Mouse (Mus musculus): Measurements from ENCODE around the gene Snx11.

Gene Snx11

GRCm38 (mm10) chr11:96762742-96763470 is 14.5 kb downstream of the Snx11 start:
- DNase-seq (ENCODE audit: extremely low spot score, low spot score) = no peak

DNA sequence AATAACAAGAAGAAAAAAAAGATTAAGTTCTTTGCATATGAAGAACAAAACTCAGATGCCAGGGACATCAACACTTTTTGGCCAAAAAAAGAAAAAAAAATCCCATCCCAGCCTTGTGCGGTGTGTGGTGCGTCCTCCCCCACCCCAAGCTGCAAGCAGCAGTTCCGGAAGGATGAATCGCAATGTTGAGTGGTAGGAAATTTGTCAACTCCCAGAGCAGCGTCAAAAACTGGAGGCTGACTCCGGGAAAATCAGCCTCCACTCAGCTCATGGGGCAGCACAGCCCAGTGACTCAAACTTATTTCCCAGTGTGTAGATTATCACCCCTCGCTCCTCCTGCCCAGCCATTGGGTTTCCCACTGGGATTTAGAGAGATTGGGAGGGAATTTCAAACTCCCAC is 15.4 kb downstream of the Snx11 start:
- DNase-seq (ENCODE audit: extremely low spot score, low spot score) = no peak

DNA sequence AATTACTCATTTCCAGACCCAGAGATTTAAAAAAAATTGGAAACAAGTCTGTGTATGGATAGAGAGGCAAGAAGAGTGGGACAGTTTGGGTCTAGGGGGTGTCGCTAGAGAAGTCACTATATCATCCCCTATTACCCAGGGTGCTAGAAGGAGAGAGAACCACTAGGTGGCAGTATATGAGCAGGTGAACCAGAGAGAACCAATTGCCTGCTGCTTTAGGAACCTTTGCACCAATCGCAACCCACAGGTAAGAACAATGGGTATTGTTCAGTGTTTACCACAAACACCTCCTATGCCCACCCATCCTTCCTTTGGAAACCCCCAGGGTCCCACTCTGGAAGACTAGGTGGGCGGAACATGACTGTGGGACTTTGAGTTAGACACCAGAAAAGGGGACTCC is 17.3 kb downstream of the Snx11 start:
- no peak for DNase-seq (ENCODE audit: extremely low spot score, low spot score)

DNA sequence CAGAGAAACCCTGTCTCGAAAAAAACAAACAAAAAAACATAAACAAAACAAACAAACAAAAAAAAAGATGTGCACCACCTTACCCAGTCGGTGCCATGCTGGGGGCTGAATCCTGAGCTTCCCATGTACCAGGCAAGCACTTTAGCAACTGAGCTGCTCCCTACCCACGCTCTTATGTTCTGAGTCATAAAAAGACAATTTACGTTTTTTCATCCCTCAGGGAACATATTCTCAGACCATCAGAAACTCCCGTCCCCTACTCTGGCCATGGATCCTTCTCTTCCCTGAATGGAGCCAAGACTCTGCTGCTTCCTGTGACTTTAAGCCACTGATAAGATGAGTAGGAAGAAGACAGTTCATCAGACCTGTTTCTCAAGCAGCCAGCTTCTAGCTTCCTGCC is 19.0 kb downstream of the Snx11 start:
- no peak for DNase-seq (ENCODE audit: extremely low spot score, low spot score)

DNA sequence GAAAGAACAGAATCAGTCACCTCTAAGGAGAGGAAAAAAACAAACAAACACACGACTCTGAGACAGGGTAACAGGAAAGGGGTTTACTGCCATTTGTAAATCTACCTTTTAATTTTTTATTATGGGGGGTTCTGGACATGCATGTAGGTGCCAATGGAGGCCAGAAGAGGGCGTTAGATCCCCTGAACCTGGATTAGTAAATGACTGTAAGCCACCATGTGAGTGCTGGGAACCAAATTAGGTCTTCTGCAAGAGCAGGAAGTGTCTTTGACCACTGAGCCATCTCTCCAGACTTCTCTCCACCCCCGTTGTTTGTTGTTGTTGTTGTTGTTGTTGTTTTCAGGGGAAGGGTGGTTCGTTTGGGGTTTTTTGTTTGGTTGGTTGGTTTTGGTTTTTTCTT is 19.9 kb downstream of the Snx11 start:
- DNase-seq (ENCODE audit: extremely low spot score, low spot score) = no peak

GRCm38 (mm10) chr11:96755298-96755697 is 22.1 kb downstream of the Snx11 start:
- no peak for DNase-seq (ENCODE audit: extremely low spot score, low spot score)

DNA sequence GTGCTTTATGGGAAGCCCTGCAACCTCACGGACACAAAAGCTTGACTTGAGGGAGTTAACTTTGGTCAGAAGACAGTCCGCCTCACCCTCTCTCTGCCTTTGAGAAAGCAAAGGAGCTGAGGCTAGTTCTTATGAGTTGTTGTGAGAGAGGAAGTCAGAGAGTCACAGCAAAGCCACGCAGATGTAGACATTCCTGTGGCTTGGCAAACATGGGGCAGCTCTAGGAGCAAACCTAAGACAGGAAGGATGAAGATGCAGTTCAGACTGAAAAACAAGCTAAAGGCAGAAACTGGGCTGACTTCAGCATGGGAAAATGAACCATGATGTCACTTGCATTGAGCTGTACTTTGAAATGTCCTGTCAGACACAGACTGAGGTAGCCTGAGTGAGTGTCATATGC is 29.8 kb downstream of the Snx11 start:
- DNase-seq (ENCODE audit: extremely low spot score, low spot score) = no peak

GRCm38 (mm10) chr11:96746648-96747047 is 30.7 kb downstream of the Snx11 start:
- no peak for DNase-seq (ENCODE audit: extremely low spot score, low spot score)

GRCm38 (mm10) chr11:96743891-96744290 is 33.5 kb downstream of the Snx11 start:
- DNase-seq (ENCODE audit: extremely low spot score, low spot score) = no peak

DNA sequence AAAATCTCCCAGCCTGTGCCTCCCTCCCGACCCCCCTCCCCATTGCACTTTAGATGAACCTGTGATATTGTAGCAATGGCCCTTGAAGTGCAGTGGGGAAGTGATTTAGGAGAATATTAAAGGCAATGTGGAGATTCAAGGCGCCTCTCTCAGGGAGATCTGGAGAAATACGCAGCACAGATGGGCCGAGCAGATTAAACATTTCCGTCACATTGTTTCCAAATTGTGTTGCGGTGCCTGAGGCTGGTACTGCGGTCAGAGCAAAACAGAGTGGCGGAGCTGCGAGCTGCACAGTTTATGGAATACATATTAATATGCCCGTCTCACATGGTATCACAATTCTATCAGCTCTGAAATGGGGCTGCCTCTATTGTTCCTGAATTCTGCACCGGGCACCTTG is 34.4 kb downstream of the Snx11 start:
- DNase-seq (ENCODE audit: extremely low spot score, low spot score) = no peak

GRCm38 (mm10) chr11:96741995-96742394 is 35.4 kb downstream of the Snx11 start:
- DNase-seq (ENCODE audit: extremely low spot score, low spot score) = peak; percentile 31

DNA sequence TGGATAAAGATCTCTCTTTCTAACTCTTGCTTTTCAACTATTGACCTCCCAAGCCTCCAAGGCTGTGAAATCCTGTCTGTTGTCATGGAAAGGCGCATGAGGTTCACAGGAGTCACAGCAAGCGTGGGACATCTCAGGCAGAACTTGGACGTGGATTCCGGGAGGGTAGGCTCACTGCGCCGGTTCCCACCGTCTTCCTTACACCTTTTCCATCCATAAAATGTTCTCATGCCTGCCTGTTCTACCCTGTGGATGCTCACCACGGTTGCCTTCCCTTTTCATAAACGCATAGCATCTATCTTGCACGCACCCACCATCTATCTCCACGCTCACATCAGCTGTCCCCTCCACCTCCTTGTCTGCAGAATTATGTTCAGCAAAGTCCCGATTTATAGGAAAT is 36.6 kb downstream of the Snx11 start:
- no peak for DNase-seq (ENCODE audit: extremely low spot score, low spot score)

DNA sequence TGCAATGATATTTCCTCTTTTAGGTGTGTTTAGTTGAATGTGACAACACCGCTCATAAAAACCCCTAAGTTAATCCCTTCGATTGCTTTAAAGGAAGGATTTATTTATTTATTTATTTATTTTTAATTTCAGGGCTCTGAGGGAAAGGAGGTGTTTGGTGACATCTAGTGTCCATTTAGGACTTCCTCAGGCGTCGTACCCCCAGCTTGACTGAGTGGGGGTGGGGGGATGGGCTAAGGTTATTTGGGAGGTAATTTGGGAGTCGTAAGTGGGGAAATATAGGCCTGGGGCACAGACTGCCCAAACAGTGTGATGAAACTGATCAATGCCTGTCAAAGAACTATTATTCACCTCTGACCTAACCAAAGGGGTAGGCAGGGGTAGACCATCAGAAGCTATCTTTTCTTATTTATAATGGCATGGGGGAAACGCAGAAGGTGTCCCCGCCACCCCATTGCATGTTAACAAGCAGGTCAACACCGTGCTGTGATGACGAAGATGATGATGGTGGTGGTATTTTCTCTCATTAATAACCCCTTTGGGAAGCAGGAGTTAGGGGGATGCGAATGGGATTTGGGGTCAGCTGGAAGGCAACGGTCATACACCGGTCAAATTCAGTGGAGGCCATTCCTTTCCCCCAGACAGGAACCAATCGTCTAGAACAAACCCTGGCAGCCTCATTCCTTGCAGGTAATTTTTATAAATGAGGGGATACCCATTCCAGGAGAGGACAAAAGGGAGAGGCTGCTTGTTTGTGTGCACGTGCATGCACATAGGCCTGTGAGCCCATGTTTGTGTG is 39.5 kb downstream of the Snx11 start:
- peak; percentile 41 for DNase-seq (ENCODE audit: extremely low spot score, low spot score)

DNA sequence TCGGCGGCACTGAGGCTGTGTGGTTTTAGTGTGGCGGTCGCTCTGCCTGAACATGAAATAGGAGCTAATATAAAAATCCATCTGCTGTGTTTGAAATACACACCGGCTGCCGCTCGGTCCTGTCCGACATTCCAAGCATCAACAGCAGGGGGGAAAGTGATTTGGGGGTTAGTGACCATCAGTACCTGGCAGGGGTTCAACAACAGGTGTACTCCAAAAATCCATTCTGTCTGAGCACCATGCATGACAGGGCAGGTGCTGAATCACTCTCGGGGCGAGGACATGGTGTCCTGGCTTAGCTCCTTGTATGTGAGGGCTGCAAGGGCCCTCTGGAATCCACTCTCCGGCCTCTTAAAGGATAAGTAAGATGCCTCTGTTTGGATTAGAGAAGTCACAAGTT is 41.0 kb downstream of the Snx11 start:
- peak; percentile 42 for DNase-seq (ENCODE audit: extremely low spot score, low spot score)

GRCm38 (mm10) chr11:96735908-96736307 is 41.5 kb downstream of the Snx11 start:
- peak; percentile 75 for DNase-seq (ENCODE audit: extremely low spot score, low spot score)

DNA sequence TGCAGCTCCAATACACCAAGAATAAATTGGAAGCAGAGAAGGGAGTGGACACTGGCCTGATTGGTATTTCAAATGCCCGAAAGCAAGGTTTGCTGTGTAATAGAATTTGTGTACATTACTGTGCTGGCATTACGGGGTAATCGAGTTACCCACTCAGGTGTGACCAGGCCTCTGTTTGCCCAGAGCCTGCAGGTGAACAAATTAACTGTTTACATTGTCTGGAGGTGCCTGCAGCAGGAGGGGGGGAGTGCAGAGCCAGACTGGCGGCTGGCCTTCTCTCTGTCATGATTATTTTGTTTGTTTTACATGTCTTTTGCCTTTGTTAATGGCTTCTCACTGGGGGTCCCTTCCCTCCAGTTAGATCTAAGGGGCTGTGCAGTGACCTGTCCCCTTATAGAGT is 44.7 kb downstream of the Snx11 start:
- DNase-seq (ENCODE audit: extremely low spot score, low spot score) = no peak

- DNase-seq (ENCODE audit: extremely low spot score, low spot score) = no peak
Observed at GRCm38 (mm10) chr11:96730327-96730726, 47.0 kb downstream of the Snx11 start.

- no peak for DNase-seq (ENCODE audit: extremely low spot score, low spot score)
Observed at GRCm38 (mm10) chr11:96729462-96729861, 47.9 kb downstream of the Snx11 start.

DNA sequence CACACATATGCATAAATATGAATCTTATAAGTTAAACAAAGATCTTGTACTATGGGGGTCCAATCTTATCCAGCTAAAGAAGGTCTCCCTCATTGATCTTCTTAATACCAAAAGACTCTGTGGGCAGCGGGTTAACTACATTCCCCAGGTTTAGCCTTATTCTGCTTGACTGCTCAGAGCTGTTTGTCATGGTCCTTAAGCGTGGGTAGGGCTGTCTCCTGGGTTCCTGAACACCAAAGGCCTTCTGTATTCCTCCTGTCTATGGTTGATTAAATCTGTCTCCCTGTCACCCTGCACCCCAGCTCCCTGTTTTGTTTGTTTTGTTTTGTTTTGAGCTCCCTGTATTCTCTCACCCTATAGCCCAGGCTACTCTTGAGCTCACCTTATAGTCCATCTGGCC is 48.8 kb downstream of the Snx11 start:
- DNase-seq (ENCODE audit: extremely low spot score, low spot score) = no peak

- DNase-seq (ENCODE audit: extremely low spot score, low spot score) = no peak
Observed at GRCm38 (mm10) chr11:96725833-96726232, 51.5 kb downstream of the Snx11 start.

GRCm38 (mm10) chr11:96718609-96719008 is 58.8 kb downstream of the Snx11 start:
- DNase-seq (ENCODE audit: extremely low spot score, low spot score) = no peak
